Mouse (Mus musculus): ENCODE results near the gene Ets2.
"Not testable (repeated sequence)": the region's sequence is repeated elsewhere in the genome, so short reads cannot be mapped to it uniquely, and the experiment has no call there.

Gene Ets2

DNA sequence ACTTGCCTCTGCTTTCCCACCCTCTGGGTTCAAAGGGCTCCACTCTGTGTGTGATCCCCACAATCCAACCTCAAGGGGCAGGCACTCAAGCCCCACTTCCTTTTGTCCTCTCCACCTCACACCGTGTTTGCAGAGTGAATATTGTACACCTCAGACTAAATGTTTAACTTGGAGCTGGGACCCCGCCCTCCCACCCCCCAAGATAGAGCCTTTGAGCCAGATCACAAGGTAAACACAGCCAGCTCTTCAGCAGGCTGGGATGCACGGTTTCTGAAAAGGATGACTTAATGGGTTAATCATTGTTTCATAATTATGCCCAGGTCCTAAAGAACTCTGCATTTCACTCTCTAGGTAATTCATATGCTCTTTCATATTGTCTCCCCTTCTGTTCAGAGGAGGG lies 2.2 kb upstream of the Ets2 start:
- DNase-seq (ENCODE audit: low spot score in 2 of 2): no peak

DNA sequence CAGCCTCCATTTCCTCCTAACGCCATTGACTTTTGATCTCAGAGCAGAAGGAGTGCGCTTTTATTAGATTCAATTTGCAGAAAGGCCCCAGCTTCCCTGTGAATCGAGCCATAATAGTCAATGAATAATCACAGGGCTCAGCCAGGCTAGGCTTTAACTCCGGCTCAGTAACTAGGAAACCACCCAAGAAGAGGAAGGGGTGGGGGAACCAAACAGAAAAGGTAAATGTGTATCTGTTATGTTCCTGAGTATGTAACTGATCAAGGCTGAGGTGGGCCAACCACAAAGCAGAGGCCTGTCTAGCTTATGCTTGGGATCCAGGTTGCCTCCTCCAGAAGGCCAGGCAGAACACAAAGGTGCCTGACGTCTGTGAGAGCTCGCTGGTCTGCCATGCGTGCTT lies 1.7 kb upstream of the Ets2 start:
- no peak for DNase-seq (ENCODE audit: low spot score in 2 of 2)

DNA sequence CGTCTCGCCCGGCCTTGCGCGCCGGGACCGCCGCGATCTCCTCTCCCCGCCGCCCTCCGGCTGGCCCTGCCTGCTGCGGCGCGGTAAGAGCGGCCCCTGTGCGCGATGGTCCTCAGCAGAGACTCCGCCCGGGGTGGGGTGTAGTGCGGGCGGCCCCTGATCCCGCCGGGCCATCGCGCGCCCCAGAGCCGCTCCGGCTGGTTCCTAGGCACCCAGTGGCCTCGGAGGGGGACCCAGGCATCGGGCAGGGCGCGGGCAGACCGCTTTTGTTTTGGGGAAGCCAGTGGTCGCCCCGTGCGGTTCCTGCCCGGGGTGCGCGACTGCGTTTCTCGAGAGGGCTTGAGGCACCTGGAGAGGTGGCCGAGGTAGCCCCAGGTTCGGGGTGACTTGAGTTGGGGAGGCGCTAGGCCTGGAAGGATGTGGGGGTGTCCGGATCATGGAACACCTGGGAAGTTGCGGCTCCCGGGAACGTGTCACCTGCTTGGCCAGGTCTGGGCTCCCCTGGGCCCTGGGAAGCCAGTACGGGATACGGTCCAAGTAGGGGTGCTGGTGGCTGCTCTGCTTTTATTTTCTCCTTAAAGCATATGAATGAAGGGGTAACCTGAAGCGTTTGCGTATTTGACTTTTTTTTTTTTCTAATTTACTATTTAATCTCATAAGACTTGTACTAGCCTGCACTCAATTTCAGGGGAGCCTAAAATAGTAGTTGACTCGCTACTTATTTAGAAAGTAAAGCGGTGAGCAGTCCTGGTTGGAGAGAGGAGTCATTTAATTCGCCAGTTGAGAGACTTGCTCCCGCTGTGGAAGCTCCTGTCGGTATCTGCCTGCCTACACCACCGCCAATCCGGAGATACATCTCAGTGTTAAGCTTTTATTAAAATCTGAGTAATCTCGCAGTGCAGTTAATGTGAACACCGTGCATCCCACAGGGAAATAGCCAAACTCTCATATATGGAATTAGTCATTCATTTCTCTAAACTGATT lies 979 bp downstream of the Ets2 start:
- DNase-seq (ENCODE audit: low spot score in 2 of 2): peak in 1 of 2 experiments; percentile 44

DNA sequence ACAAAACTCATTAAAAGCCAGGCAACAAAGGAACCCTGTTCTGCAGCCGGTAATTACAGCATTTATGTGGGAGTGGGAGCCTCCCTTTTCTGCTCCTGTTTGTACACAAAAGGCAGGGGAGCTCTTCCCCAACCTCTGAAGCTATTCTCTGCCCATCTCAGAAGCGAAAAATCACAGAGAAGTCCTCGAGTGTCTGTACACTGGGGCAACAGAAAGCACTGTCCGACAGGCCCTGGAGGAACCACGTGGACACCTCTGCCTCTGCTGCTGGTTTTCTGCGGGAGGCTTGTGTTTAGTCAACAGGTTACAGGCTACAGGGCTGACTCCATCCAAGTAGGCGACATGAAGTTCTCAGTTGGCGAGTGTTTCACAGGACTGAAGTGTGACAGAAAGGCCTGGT lies 2.1 kb downstream of the Ets2 start:
- peak in 1 of 2 experiments; percentile 33 for DNase-seq (ENCODE audit: low spot score in 2 of 2)

DNA sequence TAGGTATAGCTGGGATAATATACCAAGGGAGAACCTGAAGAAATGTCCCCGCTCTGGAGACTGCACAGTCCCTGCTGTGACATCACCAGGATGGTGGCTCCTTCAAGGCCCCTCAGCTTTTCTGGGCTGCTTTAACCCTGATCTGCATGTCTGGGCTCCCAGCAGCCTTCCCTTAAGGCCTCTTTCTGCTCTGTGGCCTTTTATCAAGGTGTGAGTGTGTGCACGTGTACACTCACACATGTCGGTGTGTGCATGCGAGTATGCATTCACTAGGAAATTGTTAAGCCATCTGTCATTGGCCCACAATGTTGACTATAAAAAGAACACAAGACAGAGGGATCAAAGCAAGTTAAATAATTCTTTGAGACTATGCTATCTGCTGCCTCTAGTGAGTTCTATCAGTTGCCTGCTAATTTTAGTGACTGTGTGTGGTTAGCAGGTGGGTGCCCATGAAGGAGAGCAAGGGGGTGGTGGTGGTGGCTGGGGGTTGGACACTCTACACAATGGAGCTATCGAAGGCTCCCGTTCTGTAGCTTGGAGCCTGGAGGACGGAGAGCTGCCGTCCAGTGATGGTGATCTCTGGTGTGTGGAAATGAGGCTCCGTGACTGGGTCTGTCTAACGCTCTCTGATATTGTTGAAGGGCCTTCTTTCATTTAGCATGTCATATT lies 2.9 kb downstream of the Ets2 start:
- DNase-seq (ENCODE audit: low spot score in 2 of 2): no peak

DNA sequence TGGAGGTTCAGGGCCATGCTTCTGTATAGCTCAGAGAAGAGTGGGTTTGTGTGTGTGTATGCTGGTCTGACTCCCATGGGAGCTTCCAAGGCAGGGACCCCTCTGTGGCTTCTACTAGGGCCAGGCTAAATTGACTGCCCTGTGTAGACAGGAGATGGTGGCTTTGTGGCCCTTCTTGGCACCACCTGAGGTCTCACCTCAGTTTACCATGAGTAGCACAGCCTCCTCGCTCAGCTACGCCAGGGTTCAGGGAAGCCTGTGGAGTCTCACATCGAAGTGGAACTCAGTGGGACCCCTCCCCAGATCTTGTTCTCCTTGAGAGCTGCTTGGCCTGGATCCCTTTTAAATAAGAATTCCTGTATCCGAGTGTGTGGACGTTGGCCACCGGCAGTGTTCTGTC lies 3.9 kb downstream of the Ets2 start:
- DNase-seq (ENCODE audit: low spot score in 2 of 2): no peak

DNA sequence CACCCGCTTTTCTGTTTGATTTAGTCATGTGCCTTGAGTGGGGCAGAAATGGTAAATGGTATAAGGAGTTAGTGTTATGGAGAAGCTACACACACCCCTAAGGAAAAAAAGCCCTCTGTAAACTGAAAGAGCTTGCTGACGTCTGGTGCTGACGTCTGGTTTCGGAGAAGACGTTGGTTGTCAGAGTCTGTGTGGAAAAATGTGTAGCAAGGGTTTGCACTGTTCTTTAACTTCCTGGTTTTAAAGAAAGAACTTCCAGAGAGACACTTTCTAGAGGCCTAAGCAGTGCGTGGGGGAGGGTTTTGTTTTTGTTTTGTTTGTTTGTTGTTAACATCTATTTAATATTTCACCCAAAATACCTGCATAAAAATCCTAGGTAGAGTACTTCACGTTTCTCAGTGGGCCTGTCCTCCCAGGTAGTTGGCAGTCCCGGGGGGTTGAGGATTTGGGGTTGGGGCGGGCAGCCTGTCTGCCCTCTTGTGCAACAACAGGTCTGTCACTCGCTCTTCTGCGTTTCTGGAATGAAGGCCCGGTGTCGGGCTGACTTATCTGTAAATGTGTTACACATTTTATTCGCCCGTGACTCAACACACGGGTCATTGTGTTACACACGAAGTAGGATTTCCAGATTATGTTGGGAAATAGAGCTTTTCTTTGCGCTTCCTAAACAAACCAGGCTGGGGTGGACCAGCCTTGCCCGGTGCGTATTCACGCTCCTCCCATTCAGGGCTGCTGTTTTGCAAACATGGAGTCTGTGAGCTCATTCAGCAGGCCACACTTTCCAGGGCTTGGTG lies 6.5 kb downstream of the Ets2 start:
- DNase-seq (ENCODE audit: low spot score in 2 of 2): no peak

DNA sequence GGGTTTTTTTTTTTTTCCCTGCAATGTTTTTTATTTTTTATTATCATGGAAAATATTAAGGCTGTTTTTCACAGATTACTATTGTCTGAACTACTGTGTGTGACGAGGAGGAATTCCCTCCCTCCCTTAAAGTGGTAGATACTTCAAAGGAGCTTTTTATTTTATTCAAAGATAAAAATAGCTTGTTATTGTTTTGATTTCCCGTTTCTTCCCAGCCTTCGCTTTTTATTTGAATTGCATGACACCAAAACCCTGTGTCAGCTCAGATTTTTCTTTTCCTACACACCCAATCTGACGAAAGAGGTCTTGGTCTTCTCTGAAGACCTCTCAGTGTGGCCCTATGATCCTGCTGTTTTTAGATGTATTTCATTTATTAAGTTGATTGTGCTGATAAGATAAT lies 7.3 kb downstream of the Ets2 start:
- no peak for DNase-seq (ENCODE audit: low spot score in 2 of 2)

DNA sequence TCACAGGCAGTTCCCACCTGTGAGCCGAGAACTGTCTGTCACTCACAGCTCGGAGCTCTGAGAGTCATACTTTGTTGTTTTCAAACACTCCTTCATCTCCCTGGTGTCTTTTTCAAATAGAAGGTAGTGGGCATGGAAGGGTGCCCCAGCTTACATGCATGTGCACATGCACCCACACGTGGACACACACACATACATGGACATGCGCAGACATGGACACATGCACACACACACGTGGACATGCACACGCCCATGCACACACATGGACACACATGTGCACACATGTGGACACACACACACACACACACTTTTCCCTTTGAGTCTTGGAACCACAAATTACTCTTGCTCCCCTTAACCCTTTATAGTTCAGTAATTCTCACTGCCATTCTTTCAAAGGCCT lies 8.3 kb downstream of the Ets2 start:
- DNase-seq (ENCODE audit: low spot score in 2 of 2): no peak

DNA sequence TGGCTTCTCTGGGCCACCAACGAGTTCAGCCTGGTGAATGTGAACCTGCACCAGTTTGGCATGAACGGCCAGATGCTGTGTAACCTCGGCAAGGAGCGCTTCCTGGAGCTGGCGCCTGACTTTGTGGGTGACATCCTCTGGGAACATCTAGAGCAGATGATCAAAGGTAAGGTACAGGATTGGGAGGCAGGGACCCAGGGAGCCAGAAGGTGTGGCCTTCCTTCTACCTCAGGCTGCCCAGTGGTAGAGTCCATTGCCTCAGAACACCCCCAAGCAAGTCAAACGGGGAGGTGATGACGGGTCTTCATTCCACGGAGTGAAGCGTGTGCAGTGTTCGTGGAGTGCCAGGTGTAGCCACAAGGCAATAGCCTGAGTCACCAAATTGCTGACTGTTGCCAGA lies 10.2 kb downstream of the Ets2 start:
- DNase-seq (ENCODE audit: low spot score in 2 of 2): no peak

DNA sequence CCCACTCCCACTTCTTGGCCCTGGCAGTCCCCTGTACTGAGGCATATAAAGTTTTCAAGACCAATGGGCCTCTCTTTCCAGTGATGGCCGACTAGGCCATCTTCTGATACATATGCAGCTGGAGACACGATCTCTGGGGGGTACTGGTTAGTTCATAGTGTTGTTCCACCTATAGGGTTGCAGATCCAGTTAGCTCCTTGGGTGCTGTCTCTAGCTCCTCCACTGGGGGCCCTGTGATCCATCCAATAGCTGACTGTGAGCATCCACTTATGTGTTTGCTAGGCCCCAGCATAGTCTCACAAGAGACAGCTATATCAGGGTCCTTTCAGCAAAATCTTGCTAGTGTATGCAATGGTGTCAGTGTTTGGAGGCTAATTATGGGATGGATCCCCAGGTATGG lies 11.2 kb downstream of the Ets2 start:
- DNase-seq (ENCODE audit: low spot score in 2 of 2): not testable (repeated sequence)

DNA sequence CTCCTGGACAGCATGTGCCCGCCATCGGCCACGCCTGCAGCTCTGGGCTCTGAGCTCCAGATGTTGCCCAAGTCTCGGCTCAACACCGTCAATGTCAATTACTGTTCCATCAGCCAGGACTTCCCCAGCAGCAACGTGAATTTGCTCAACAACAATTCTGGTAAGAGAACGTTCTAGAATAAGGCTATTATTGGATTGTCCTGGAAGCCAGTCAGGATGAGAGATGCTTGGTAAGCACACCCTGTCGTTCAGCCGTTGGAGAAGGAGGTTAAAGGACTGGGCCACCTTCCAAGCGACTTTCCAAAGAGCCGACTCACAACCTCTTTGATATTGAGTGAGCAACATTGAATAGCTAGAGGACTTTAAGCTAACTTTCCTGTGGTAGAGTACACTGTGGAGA lies 13.2 kb downstream of the Ets2 start:
- DNase-seq (ENCODE audit: low spot score in 2 of 2): peak; percentile 53 to 68

DNA sequence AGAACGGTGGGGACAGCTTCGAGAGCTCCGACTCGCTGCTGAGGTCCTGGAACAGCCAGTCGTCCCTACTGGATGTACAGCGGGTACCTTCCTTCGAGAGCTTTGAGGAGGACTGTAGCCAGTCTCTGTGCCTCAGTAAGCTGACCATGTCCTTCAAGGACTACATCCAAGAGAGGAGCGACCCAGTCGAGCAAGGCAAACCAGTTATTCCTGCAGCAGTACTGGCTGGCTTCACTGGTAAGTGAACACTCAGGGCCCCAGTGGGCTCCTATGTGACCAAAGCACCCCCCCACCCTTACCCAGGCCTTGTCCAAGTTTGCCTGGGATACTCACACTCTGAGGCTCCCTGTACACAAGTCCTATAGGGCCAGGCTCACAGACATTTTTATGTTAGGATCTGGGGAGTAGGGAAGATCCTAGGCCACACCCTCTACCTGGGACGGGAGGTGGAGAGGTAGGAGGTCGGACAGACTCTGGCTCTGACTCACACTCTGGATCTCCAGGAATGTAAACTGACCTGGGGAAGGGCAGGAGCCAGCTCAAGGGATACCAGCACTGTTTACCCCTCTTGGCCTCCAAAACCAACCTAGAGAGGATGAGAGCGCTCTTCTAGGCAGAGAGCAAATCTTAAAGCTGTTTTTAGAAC lies 14.3 kb downstream of the Ets2 start:
- DNase-seq (ENCODE audit: low spot score in 2 of 2): no peak

DNA sequence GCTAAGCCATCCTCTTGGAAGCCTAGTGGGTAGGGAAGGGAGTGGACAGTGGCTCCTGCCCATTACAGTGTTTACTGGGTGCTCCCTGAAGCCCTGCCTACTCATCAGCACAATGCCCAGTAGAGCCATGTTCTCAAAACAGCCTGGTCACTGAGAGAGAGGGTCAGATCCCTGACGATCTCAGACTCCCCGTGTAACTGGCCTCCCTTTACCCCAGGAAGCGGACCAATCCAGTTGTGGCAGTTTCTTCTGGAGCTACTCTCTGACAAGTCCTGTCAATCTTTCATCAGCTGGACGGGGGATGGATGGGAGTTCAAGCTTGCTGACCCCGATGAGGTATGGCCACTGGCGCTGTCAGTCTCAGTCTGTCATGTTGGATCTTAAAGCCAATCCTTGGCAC lies 15.8 kb downstream of the Ets2 start:
- no peak for DNase-seq (ENCODE audit: low spot score in 2 of 2)

DNA sequence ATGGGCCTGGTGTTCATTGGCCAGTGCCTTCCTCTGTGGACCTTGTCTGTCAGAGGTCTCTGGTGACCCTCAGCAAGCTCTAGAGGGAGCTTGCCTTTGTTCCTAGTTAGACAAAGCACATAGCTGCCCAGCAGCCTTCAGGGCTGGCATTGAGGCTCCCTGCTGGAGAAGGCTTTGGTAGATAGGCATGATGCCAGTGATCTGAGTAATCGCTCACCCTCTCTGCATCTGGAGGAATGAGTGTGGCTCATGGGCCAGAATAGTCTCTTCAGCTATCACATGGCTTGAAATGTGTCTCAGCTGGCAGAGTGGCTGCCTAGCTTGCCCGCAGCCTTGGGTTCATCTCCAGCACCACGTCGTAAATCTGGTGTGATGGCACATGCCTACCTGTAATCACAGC lies 16.2 kb downstream of the Ets2 start:
- DNase-seq (ENCODE audit: low spot score in 2 of 2): peak in 1 of 2 experiments; percentile 45

DNA sequence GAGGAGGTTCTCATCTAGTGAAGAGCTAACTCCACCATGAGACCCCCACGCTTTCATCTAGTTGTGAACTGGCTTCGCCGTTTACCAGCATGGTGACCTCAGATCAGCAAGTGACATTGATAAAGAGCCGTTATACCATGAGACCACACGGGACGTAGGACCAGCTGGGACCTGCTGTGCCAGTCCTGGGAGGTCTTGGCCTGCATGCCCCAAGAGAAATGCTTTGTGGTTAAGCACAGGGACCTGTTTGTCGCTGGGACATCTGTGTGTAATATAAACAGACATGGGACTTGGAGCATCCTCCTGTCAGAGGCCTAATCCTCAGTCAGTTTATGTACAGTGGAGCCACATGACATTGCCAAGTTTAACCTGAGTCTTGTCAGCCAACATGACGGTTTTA lies 18.7 kb downstream of the Ets2 start:
- DNase-seq (ENCODE audit: low spot score in 2 of 2): no peak

DNA sequence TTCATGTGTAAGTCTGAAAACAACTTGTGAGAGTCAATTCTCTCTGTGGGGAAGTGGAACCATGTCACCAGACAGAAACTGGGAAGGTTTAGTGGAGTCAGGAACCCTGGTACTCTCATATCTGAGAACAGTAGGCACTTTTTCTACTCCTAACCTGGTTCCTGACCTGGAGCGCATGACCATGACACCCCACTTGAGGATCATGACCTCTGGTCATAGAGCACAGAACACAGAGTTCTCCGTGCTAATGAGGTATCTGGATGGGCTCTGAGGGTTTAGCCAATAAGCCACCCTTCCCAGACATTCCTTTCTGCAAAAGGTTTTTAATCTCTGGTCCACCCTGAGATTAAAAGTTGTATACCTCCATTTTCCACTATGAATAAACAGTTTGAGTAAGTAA lies 22.4 kb downstream of the Ets2 start:
- no peak for DNase-seq (ENCODE audit: low spot score in 2 of 2)

DNA sequence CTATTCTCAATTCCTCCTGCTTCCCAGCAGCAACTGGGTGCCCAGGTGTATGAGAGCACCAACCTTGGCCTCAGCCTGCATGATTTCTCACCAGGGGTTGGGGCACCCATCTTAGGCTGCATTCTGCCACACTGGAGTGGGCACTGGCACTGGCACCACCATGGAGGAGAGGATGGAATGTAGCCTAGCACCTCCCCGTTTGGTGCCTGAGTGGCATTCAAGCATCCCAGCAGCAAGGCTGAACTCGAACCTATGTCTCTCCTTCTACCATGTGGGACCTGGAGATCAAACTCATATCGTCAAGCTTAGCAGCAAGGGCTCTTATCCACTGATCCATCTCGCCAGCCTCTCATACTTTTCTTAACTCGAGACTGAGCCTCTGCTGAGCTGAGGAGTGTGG lies 22.9 kb downstream of the Ets2 start:
- DNase-seq (ENCODE audit: low spot score in 2 of 2): no peak

DNA sequence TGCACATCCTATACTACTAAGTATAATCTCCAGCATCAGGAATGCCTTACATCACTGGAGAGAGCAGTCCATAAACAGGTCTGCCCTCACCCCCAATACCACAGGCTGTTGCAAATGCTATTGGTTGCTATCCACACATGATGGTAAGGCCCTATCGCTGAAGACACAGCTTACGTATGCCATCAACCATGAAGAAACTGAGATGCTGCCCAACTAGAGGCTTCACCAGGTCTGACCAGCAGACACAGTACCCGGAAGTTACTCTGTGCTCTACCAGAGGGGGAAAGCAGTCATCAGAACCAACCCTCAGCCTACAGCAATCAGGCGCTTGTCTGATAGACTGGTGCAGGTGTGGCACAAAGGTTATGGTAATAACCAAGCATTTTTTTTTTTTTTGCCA lies 24.9 kb downstream of the Ets2 start:
- DNase-seq (ENCODE audit: low spot score in 2 of 2): no peak

DNA sequence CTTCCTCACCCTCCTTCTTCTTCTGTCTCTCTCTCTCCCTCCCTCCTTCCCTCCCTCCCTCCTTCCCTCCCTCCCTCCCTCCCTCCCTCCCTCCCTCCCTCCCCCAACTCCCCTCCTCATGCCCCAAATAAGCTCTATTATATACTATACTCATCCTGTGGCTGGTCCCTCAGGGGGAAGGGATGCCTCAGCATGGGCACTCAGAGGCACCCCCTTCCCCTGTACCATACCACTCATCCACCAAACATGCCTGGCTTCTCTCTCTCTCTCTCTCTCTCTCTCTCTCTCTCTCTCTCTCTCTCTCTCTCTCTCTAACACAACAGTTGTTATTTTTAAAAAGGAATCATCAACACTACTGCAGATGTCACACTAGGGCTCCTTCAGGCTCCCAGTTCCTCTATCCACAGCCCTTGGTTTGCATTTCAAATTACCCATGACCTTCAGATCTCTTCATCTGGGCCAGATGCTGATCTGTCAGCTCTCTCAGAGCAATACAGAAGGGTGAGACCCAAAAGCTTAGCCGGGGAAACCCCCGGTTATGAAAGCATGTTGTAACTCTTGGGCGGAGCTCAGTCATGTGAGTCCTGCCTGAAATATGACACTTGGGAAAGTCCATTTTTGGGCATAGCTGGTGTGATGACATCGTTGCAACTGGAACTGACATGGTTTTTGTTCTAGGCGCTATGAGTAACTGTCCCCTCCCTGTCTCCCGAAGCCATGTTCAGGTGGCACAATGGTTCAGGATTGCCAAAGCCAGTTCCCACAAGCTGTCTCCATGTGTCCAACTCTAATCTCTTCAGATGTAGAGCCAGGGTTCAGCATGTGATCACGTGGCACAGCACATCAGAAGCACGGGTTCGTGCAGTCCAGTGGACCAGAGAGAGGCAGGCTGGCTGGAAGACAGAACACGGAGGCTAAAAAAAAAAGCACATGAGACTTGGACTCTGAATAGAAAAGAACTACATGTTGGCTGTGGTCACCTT lies 26.9 kb downstream of the Ets2 start:
- peak; percentile 86 to 88 for DNase-seq (ENCODE audit: low spot score in 2 of 2)

DNA sequence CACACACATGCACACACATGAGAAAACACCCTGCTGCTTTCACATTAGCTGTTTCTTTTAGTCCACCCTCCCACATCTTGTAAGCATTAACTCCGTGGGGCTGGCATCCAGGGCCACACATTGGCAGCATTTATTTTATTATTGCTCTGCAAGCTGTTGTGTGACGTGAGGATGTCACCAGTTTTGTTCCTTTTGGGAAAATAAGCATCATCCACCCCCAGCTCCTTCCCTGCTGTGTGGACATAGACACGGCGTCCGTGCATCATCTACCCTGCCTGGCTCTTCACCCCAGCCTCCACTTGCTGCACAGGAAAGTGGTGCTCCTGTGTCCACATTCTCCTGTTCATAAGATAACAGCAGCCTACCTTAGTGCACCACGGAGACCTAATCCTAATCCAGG lies 27.9 kb downstream of the Ets2 start:
- DNase-seq (ENCODE audit: low spot score in 2 of 2): no peak
